Mouse (Mus musculus) C2C12 (cell line): ENCODE measurements around the gene Cdk14. TPM values are rescaled to one million over a fixed set of nuclear protein-coding genes. Genes with fewer than 3 reads are reported as not detected.
A peak's percentile ranks its signal among the peaks of the same experiment; 100 is the strongest.

Source experiments
- H3K27me3 ChIP-seq: one replicate; pipeline ENCODE4 v1.6.1; 2011; ENCODE audit not compliant: control insufficient read depth, insufficient read depth, insufficient read length
- H3K36me3 ChIP-seq: one replicate; pipeline ENCODE4 v1.6.1; 2011; ENCODE audit not compliant: control insufficient read depth, insufficient read depth
- H3K4me3 ChIP-seq: one replicate; pipeline ENCODE4 v1.5.1; 2011; ENCODE audit warnings: mild to moderate bottlenecking, control low read depth; ENCODE audit not compliant: poor library complexity, insufficient read depth, severe bottlenecking
- H3K79me2 ChIP-seq: one replicate; pipeline ENCODE4 v1.6.1; 2011; ENCODE audit not compliant: control insufficient read depth, insufficient read depth
- H3K79me3 ChIP-seq: one replicate; pipeline ENCODE4 v1.6.1; 2011; ENCODE audit warnings: low read depth, control low read depth
- H3ac ChIP-seq: one replicate; pipeline ENCODE3; 2011; ENCODE audit warnings: low read depth; ENCODE audit not compliant: control insufficient read depth, insufficient read length
- CEBPB ChIP-seq: IDR thresholded peaks from one replicate; pipeline ENCODE4 v1.6.1; 2011; ENCODE audit warnings: low read depth, mild to moderate bottlenecking, control low read depth, moderate library complexity
- CTCF ChIP-seq: IDR thresholded peaks from one replicate; pipeline ENCODE4 v1.5.1; 2011; ENCODE audit not compliant: control insufficient read depth, insufficient read depth, insufficient read length
- FOSL1 ChIP-seq: IDR thresholded peaks from one replicate; pipeline ENCODE4 v1.8.0; 2011; ENCODE audit warnings: mild to moderate bottlenecking, low read length; ENCODE audit not compliant: poor library complexity, insufficient read depth, severe bottlenecking
- MAX ChIP-seq: IDR thresholded peaks from one replicate; pipeline ENCODE4 v1.6.1; 2011; ENCODE audit warnings: mild to moderate bottlenecking, control low read depth
- MYOD1 ChIP-seq: IDR thresholded peaks from one replicate; pipeline ENCODE4 v1.6.1; 2011; ENCODE audit warnings: low read depth; ENCODE audit not compliant: control insufficient read depth, insufficient read length
- MYOG ChIP-seq: IDR thresholded peaks from one replicate; pipeline ENCODE4 v1.6.1; 2011; ENCODE audit not compliant: control insufficient read depth, insufficient read length; ENCODE audit errors: extremely low read depth
- USF1 ChIP-seq: IDR thresholded peaks from one replicate; pipeline ENCODE4 v1.6.1; 2011; ENCODE audit warnings: low read depth, mild to moderate bottlenecking, control low read depth, moderate library complexity
- polyA plus RNA-seq: library from polyadenylated mRNA; unstranded; fragments of >200 nt; fragmentation: generic; extraction: Trizol; gene quantifications from one replicate; pipeline ENCODE4 v1.2.1, GENCODE M21; 2012; ENCODE audit warnings: missing spikeins

Cdk14 gene
- polyA plus RNA-seq, 1 experiment: 15.9 TPM

GRCm38 (mm10) chr5:5264712-5265111, 155.4 kb downstream of the Cdk14 start:
- Histone ChIP-seq H3K79me2 (peaks cover 83% of the 10 kb centered on the region), H3K36me3 (no peaks in the 10 kb centered on the region), H3K4me3 (no peak overlapping the region), H3K79me3 (peaks cover 19% of the 10 kb centered on the region), H3ac (no peak overlapping the region), H3K27me3 (no peaks in the 10 kb centered on the region)
- TF ChIP-seq FOSL1: no peak

- no peak overlapping the region for H3ac ChIP-seq
- peaks cover 14% of the 10 kb centered on the region for H3K79me3 ChIP-seq
- H3K4me3 ChIP-seq: no peak overlapping the region
- no peaks in the 10 kb centered on the region for H3K36me3 ChIP-seq
- no peak for TF ChIP-seq MAX
- TF ChIP-seq MYOD1: no peak
- TF ChIP-seq CEBPB: no peak
- TF ChIP-seq CTCF: no peak
- TF ChIP-seq FOSL1: no peak
- TF ChIP-seq MYOG: no peak
- no peak for TF ChIP-seq USF1
- no peaks in the 10 kb centered on the region for H3K27me3 ChIP-seq
- H3K79me2 ChIP-seq: peaks cover 62% of the 10 kb centered on the region
Measured at GRCm38 (mm10) chr5:5261725-5262296, 158.3 kb downstream of the Cdk14 start.

GRCm38 (mm10) chr5:5260966-5261724, 159.0 kb downstream of the Cdk14 start:
- Histone ChIP-seq H3K27me3 (no peaks in the 10 kb centered on the region), H3K79me3 (peaks cover 15% of the 10 kb centered on the region), H3ac (no peak overlapping the region), H3K36me3 (no peaks in the 10 kb centered on the region), H3K4me3 (no peak overlapping the region), H3K79me2 (peaks cover 60% of the 10 kb centered on the region)
- TF ChIP-seq MAX (no peak), CTCF (no peak), USF1 (no peak), CEBPB (no peak), MYOG (no peak), FOSL1 (no peak), MYOD1 (no peak)

DNA sequence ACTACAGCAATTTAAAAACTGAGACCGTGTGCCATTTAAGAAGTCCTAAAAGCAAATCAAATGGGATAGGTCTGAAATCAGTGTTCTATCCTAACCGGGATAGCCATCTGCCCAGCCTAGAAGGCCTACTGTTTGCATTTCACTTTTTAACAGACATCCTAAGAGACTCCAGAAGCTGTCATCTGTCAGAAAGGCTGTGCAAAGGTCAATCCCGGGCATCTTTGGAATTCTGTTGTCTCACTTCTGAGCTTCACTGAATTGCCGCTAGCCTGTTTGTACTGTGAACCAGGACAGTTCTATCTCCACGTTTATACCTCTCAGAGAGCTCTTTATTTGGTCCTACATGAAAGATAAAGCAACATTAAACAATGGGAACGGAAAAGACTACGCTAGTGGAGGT, 159.8 kb downstream of the Cdk14 start:
- no peak for TF ChIP-seq MYOD1
- TF ChIP-seq FOSL1: no peak
- no peak for TF ChIP-seq MAX
- no peak for TF ChIP-seq CEBPB
- no peak for TF ChIP-seq MYOG
- no peak for TF ChIP-seq USF1
- no peak for TF ChIP-seq CTCF
- no peaks in the 10 kb centered on the region for H3K36me3 ChIP-seq

DNA sequence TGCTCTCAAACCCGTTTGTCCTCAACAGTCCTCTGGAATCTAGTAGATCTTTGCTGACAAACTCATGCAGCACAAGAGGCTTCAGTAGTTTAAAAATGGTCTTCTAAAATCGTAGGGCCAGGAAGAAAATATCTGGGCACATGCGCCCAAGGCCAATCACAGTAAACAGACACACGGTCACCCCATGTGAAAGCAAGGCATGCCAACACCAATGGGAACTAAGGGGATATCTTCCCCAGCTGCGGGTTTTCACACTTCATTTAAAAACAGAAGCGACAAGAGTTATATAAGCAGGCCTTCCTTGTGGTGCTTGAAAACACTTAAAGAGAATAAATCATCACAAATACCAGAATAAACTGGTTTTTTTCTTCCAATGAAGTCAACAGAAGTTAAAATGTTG, 165.7 kb downstream of the Cdk14 start:
- Histone ChIP-seq H3K27me3 (no peaks in the 10 kb centered on the region), H3K36me3 (no peaks in the 10 kb centered on the region), H3K79me3 (peaks cover 20% of the 10 kb centered on the region), H3K79me2 (peaks cover 52% of the 10 kb centered on the region), H3K4me3 (no peak overlapping the region), H3ac (no peak overlapping the region)
- no peak for TF ChIP-seq MYOG
- TF ChIP-seq FOSL1: no peak
- TF ChIP-seq USF1: no peak
- TF ChIP-seq CEBPB: no peak
- TF ChIP-seq MAX: no peak
- no peak for TF ChIP-seq CTCF
- no peak for TF ChIP-seq MYOD1

More for the DNA sequence above, 159.8 kb downstream of the Cdk14 start:
- no peak overlapping the region for H3K4me3 ChIP-seq
- no peak overlapping the region for H3ac ChIP-seq
- peaks cover 60% of the 10 kb centered on the region for H3K79me2 ChIP-seq
- peaks cover 12% of the 10 kb centered on the region for H3K79me3 ChIP-seq
- no peaks in the 10 kb centered on the region for H3K27me3 ChIP-seq

DNA sequence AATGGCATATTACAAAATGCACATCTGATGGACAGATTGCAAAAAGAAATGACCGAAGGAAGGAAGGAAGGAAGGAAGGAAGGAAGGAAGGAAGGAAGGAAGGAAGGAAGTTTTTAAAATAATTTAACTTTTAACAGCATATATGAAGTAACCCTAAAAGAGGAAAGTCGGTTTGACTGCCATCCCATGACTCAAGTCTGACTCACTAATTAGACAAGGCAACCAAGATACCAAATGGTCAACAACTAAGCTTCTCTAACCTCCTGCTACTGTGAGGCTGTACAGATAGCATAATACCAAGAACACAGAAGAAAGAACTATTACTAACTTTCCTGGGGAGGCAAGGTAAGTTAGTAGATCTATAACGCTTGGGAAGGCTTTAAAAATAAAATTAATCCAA, 166.9 kb downstream of the Cdk14 start:
- Histone ChIP-seq H3K79me3 (peaks cover 18% of the 10 kb centered on the region), H3K4me3 (no peak overlapping the region), H3ac (no peak overlapping the region), H3K79me2 (peaks cover 49% of the 10 kb centered on the region), H3K27me3 (no peaks in the 10 kb centered on the region), H3K36me3 (peaks cover 8% of the 10 kb centered on the region)
- peak; percentile 86 for TF ChIP-seq FOSL1
- no peak for TF ChIP-seq CTCF
